Mouse (Mus musculus): Measurements from ENCODE around the gene Sesn3. TPM values are rescaled to one million over a fixed set of nuclear protein-coding genes. Genes with fewer than 3 reads are reported as not detected.
A peak's percentile ranks its signal among the peaks of the same experiment; 100 is the strongest.

Sesn3 gene
- polyA plus RNA-seq, 1 experiment from 2014 or later = 21.0 TPM

GRCm38 (mm10) chr9:14275792-14276480, 1.1 kb downstream of the Sesn3 start:
- ATAC-seq = peak; percentile 99
- WGBS = under 1% methylated on average over 48 of the region's 54 CpGs
- peak overlapping the region; percentile 93 for H3K9ac ChIP-seq (ENCODE audit: low read depth, low read length)
- peaks cover 11% of the 10 kb centered on the region for H3K4me1 ChIP-seq (ENCODE audit: control insufficient read depth, insufficient read depth, low read depth, low read length)
- H3K4me2 ChIP-seq (ENCODE audit: low read length) = peak overlapping the region; percentile 69
- peak overlapping the region; percentile 92 for H3K27ac ChIP-seq (ENCODE audit: low read depth, low read length)
- H3K4me3 ChIP-seq (ENCODE audit: low read length) = peak overlapping the region; percentile 99
- no peaks in the 10 kb centered on the region for H3K9me3 ChIP-seq (ENCODE audit: control insufficient read depth, low read length)
- H3K36me3 ChIP-seq (ENCODE audit: control insufficient read depth, insufficient read depth, low read length) = no peaks in the 10 kb centered on the region
- no peaks in the 10 kb centered on the region for H3K27me3 ChIP-seq (replicated peaks; ENCODE audit: control insufficient read depth, insufficient read depth, low read length)

GRCm38 (mm10) chr9:14276481-14277287, 1.8 kb downstream of the Sesn3 start:
- H3K9ac ChIP-seq (ENCODE audit: low read depth, low read length) = peak overlapping the region; percentile 93
- WGBS = under 1% methylated on average over 59 of the region's 61 CpGs
- H3K27me3 ChIP-seq (replicated peaks; ENCODE audit: control insufficient read depth, insufficient read depth, low read length) = no peaks in the 10 kb centered on the region
- no peaks in the 10 kb centered on the region for H3K36me3 ChIP-seq (ENCODE audit: control insufficient read depth, insufficient read depth, low read length)
- peak overlapping the region; percentile 99 for H3K4me3 ChIP-seq (ENCODE audit: low read length)
- peak overlapping the region; percentile 68 for H3K4me2 ChIP-seq (ENCODE audit: low read length)
- ATAC-seq = peak; percentile 62; the same call in 1 of the 2 replicates
- no peaks in the 10 kb centered on the region for H3K9me3 ChIP-seq (ENCODE audit: control insufficient read depth, low read length)
- peak overlapping the region; percentile 92 for H3K27ac ChIP-seq (ENCODE audit: low read depth, low read length)
- peaks cover 11% of the 10 kb centered on the region for H3K4me1 ChIP-seq (ENCODE audit: control insufficient read depth, insufficient read depth, low read depth, low read length)

- Histone ChIP-seq H3K4me3 (ENCODE audit: low read length) (peak overlapping the region; percentile 99), H3K9me3 (ENCODE audit: control insufficient read depth, low read length) (no peaks in the 10 kb centered on the region), H3K36me3 (ENCODE audit: control insufficient read depth, insufficient read depth, low read length) (no peaks in the 10 kb centered on the region), H3K4me1 (ENCODE audit: control insufficient read depth, insufficient read depth, low read depth, low read length) (peaks cover 11% of the 10 kb centered on the region), H3K4me2 (ENCODE audit: low read length) (peak overlapping the region; percentile 68), H3K27me3 (replicated peaks; ENCODE audit: control insufficient read depth, insufficient read depth, low read length) (no peaks in the 10 kb centered on the region), H3K27ac (ENCODE audit: low read depth, low read length) (peak overlapping the region; percentile 92), H3K9ac (ENCODE audit: low read depth, low read length) (peak overlapping the region; percentile 93)
- WGBS = under 1% methylated on average over 7 of the region's 7 CpGs
- ATAC-seq = no peak
These were observed 2.6 kb downstream of the Sesn3 start for GRCm38 (mm10) chr9:14277365-14277991.

- WGBS = 77% methylated on average over 1 of the region's 1 CpGs
- Histone ChIP-seq H3K9ac (ENCODE audit: low read depth, low read length) (no peak overlapping the region), H3K36me3 (ENCODE audit: control insufficient read depth, insufficient read depth, low read length) (no peaks in the 10 kb centered on the region), H3K4me2 (ENCODE audit: low read length) (no peak overlapping the region), H3K27me3 (replicated peaks; ENCODE audit: control insufficient read depth, insufficient read depth, low read length) (no peaks in the 10 kb centered on the region), H3K9me3 (ENCODE audit: control insufficient read depth, low read length) (no peaks in the 10 kb centered on the region), H3K4me1 (ENCODE audit: control insufficient read depth, insufficient read depth, low read depth, low read length) (peaks cover 3% of the 10 kb centered on the region; the same call in 1 of the 2 replicates), H3K27ac (ENCODE audit: low read depth, low read length) (no peak overlapping the region), H3K4me3 (ENCODE audit: low read length) (no peak overlapping the region)
- ATAC-seq = no peak
These were observed 5.8 kb downstream of the Sesn3 start for GRCm38 (mm10) chr9:14280696-14281095.

- ATAC-seq = no peak
- 74% methylated on average over 3 of the region's 3 CpGs for WGBS
- H3K4me3 ChIP-seq (ENCODE audit: low read length) = no peak overlapping the region
These were observed 10.2 kb downstream of the Sesn3 start for GRCm38 (mm10) chr9:14285036-14285435.

GRCm38 (mm10) chr9:14287234-14287633, 12.4 kb downstream of the Sesn3 start:
- Histone ChIP-seq H3K4me2 (ENCODE audit: low read length) (no peak overlapping the region), H3K4me3 (ENCODE audit: low read length) (no peak overlapping the region), H3K36me3 (ENCODE audit: control insufficient read depth, insufficient read depth, low read length) (no peaks in the 10 kb centered on the region), H3K9ac (ENCODE audit: low read depth, low read length) (no peak overlapping the region), H3K4me1 (ENCODE audit: control insufficient read depth, insufficient read depth, low read depth, low read length) (no peaks in the 10 kb centered on the region), H3K9me3 (ENCODE audit: control insufficient read depth, low read length) (no peaks in the 10 kb centered on the region), H3K27me3 (replicated peaks; ENCODE audit: control insufficient read depth, insufficient read depth, low read length) (no peaks in the 10 kb centered on the region), H3K27ac (ENCODE audit: low read depth, low read length) (no peak overlapping the region)
- whole genome bisulfite sequencing = 88% methylated on average over 1 of the region's 1 CpGs
- no peak for ATAC-seq

More at GRCm38 (mm10) chr9:14285036-14285435, 10.2 kb downstream of the Sesn3 start:
- Histone ChIP-seq H3K9me3 (ENCODE audit: control insufficient read depth, low read length) (no peaks in the 10 kb centered on the region), H3K27ac (ENCODE audit: low read depth, low read length) (no peak overlapping the region), H3K4me1 (ENCODE audit: control insufficient read depth, insufficient read depth, low read depth, low read length) (no peaks in the 10 kb centered on the region), H3K27me3 (replicated peaks; ENCODE audit: control insufficient read depth, insufficient read depth, low read length) (no peaks in the 10 kb centered on the region), H3K9ac (ENCODE audit: low read depth, low read length) (no peak overlapping the region), H3K4me2 (ENCODE audit: low read length) (no peak overlapping the region), H3K36me3 (ENCODE audit: control insufficient read depth, insufficient read depth, low read length) (no peaks in the 10 kb centered on the region)

- no peak overlapping the region for H3K27ac ChIP-seq (ENCODE audit: low read depth, low read length)
- no peaks in the 10 kb centered on the region for H3K27me3 ChIP-seq (replicated peaks; ENCODE audit: control insufficient read depth, insufficient read depth, low read length)
- H3K4me2 ChIP-seq (ENCODE audit: low read length) = no peak overlapping the region
- H3K4me1 ChIP-seq (ENCODE audit: control insufficient read depth, insufficient read depth, low read depth, low read length) = no peaks in the 10 kb centered on the region
- no peak overlapping the region for H3K9ac ChIP-seq (ENCODE audit: low read depth, low read length)
- H3K36me3 ChIP-seq (ENCODE audit: control insufficient read depth, insufficient read depth, low read length) = no peaks in the 10 kb centered on the region
- H3K4me3 ChIP-seq (ENCODE audit: low read length) = no peak overlapping the region
- no peaks in the 10 kb centered on the region for H3K9me3 ChIP-seq (ENCODE audit: control insufficient read depth, low read length)
- 0 out of 2 replicates have a peak, but pooled peaks have one; percentile 28 for ATAC-seq
These were observed 13.6 kb downstream of the Sesn3 start for GRCm38 (mm10) chr9:14288500-14288899.

GRCm38 (mm10) chr9:14293866-14294265, 19.0 kb downstream of the Sesn3 start:
- no peak overlapping the region for H3K4me3 ChIP-seq (ENCODE audit: low read length)
- no peaks in the 10 kb centered on the region for H3K36me3 ChIP-seq (ENCODE audit: control insufficient read depth, insufficient read depth, low read length)
- 100% methylated on average over 1 of the region's 1 CpGs for WGBS
- H3K27ac ChIP-seq (ENCODE audit: low read depth, low read length) = no peak overlapping the region
- H3K9ac ChIP-seq (ENCODE audit: low read depth, low read length) = no peak overlapping the region
- ATAC-seq = no peak
- H3K4me1 ChIP-seq (ENCODE audit: control insufficient read depth, insufficient read depth, low read depth, low read length) = no peaks in the 10 kb centered on the region
- no peak overlapping the region for H3K4me2 ChIP-seq (ENCODE audit: low read length)
- H3K27me3 ChIP-seq (replicated peaks; ENCODE audit: control insufficient read depth, insufficient read depth, low read length) = no peaks in the 10 kb centered on the region
- H3K9me3 ChIP-seq (ENCODE audit: control insufficient read depth, low read length) = no peaks in the 10 kb centered on the region
